Mouse (Mus musculus) midbrain, embryonic 14.5 days (tissue): Measurements from ENCODE around the gene Gm26620. TPM values are rescaled to one million over a fixed set of nuclear protein-coding genes. Genes with fewer than 3 reads are reported as not detected.

Experiments used
- ATAC-seq: fragments of 200-750 bp; cut with Nextera tagmentation; 2 replicates; pipeline ENCODE4 v1.8.0; 2017; ENCODE audit warnings: moderate number of reproducible peaks, moderate library complexity; ENCODE audit not compliant: low FRiP score, low TSS enrichment
- DNase-seq: peaks from one replicate; pipeline ENCODE4 v3.0.0-alpha.2; 2015
- H3K27ac ChIP-seq: fragments of 300-500 bp; sonication (generic); replicated peaks from 2 replicates; pipeline ENCODE4 v1.5.1; 2014; ENCODE audit warnings: mild to moderate bottlenecking, low read depth, low read length, moderate library complexity
- H3K27me3 ChIP-seq: fragments of 300-500 bp; sonication (generic); 2 replicates; pipeline ENCODE4 v1.6.1; 2014; ENCODE audit warnings: low read length, control low read depth, mixed read lengths; ENCODE audit not compliant: control insufficient read depth, insufficient read depth
- H3K36me3 ChIP-seq: fragments of 300-500 bp; sonication (generic); 2 replicates; pipeline ENCODE4 v1.6.1; 2014; ENCODE audit warnings: low read length, control low read depth; ENCODE audit not compliant: control insufficient read depth, insufficient read depth
- H3K4me1 ChIP-seq: fragments of 300-500 bp; sonication (generic); 2 replicates; pipeline ENCODE4 v1.6.1; 2014; ENCODE audit warnings: mild to moderate bottlenecking, antibody characterized with exemption, low read length, control low read depth; ENCODE audit not compliant: control insufficient read depth, insufficient read depth
- H3K4me2 ChIP-seq: fragments of 300-500 bp; sonication (generic); 2 replicates; pipeline ENCODE4 v1.6.1; 2014; ENCODE audit warnings: mild to moderate bottlenecking, low read length, moderate library complexity
- H3K4me3 ChIP-seq: fragments of 300-500 bp; sonication (generic); replicated peaks from 2 replicates; pipeline ENCODE4 v1.5.1; 2014; ENCODE audit warnings: low read depth, low read length
- H3K9ac ChIP-seq: fragments of 300-500 bp; sonication (generic); replicated peaks from 2 replicates; pipeline ENCODE4 v1.6.1; 2014; ENCODE audit warnings: mild to moderate bottlenecking, low read length, moderate library complexity
- H3K9me3 ChIP-seq: fragments of 300-500 bp; sonication (generic); 2 replicates; pipeline ENCODE4 v1.6.1; 2016; ENCODE audit warnings: low read length, control low read depth, mixed read lengths; ENCODE audit not compliant: control insufficient read depth
- WGBS: fragments of 180-500 bp; shearing (Covaris S2); extraction: QIAGEN DNeasy Blood & Tissue Kit; methylation state at CpG from one replicate; pipeline ENCODE4 v1.1.7; 2014; 5-methylcytosine and 5-hydroxymethylcytosine counted together
- polyA plus RNA-seq: library from polyadenylated mRNA; unstranded; fragments of >200 nt; fragmentation: Nextera tagmentation; extraction: Ambion mirVana; gene quantifications from 2 replicates; pipeline ENCODE4 v1.2.1, GENCODE M21; 2014

The Gm26620 gene
- polyA plus RNA-seq, 1 experiment from 2014 or later = 0.95 TPM

GRCm38 (mm10) chr1:170900799-170901467, 16.1 kb downstream of the Gm26620 start:
- no peak overlapping the region for H3K9ac ChIP-seq
- no peaks in the 10 kb centered on the region for H3K4me1 ChIP-seq
- H3K27me3 ChIP-seq = peaks cover 1% of the 10 kb centered on the region; the same call in 1 of the 2 replicates
- H3K4me3 ChIP-seq = no peak overlapping the region
- ATAC-seq (no peak; the same call in 1 of the 2 replicates), DNase-seq (peak; percentile 88)
- no peak overlapping the region for H3K27ac ChIP-seq
- H3K4me2 ChIP-seq = no peak overlapping the region
- no peaks in the 10 kb centered on the region for H3K36me3 ChIP-seq
- 37% methylated on average over 10 of the region's 10 CpGs for WGBS
- H3K9me3 ChIP-seq = no peaks in the 10 kb centered on the region

DNA sequence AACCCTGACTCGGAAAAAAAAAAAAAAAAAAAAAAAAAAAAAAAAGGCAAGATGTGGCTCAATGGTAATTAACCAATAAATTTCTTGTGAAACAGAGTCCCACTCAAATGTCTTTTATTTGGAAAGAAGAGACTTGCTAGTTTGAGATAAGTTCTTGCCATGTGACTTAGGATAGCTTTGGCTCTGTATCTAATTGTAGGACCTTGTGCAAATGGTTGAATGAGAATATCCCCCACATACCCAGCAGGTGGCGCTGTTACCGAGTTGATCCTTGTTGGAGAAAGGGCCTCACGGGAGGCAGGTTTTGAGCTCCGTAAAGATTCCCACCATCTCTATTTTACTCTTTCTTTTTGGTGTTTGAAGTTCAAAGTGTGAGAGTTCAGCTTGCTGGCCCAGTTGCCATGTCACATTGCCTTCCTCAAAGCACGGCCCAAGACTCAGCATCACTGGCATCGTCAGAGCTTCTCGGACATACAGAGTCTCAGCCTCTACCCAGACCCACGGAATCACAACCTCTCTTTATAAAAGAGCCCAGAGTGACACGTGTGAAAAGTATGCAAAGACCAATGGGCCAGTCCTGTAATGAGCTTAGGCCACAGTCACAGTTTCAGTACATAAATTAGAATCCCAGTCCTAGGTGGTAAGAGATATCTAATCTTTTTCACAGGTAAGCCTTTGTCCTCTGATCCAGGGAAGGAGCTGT, 16.8 kb downstream of the Gm26620 start:
- H3K4me2 ChIP-seq = peak overlapping the region; percentile 32; the same call in 1 of the 2 replicates
- H3K27ac ChIP-seq = no peak overlapping the region
- no peaks in the 10 kb centered on the region for H3K4me1 ChIP-seq
- peak overlapping the region; percentile 17; the same call in 1 of the 2 replicates for H3K4me3 ChIP-seq
- WGBS = 29% methylated on average over 10 of the region's 10 CpGs
- ATAC-seq (peak; percentile 34; the same call in 1 of the 2 replicates), DNase-seq (peak; percentile 91)
- H3K9me3 ChIP-seq = no peaks in the 10 kb centered on the region
- no peaks in the 10 kb centered on the region for H3K36me3 ChIP-seq
- peaks cover 6% of the 10 kb centered on the region; the same call in 1 of the 2 replicates for H3K27me3 ChIP-seq
- H3K9ac ChIP-seq = no peak overlapping the region

DNA sequence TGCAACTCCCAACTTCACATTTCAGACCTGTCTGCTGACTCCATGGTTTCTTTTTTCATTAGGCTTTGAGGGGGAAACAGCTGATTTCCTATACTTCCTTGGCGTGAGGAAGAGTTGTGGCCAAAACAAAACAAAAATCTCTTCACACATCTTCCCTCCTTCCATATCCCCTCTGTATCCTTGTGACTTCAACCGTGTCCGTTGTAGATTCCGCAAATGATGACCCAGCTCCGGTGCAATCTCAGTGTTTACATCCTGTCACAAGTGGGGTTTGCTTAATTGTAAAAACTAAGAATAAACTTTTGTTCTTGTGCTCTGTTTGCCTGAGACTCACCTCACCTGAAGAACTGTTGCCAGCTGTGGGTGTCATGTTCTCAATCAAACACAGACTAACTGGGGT, 18.6 kb downstream of the Gm26620 start:
- Histone ChIP-seq H3K27me3 (peaks cover 23% of the 10 kb centered on the region), H3K4me3 (no peak overlapping the region), H3K27ac (no peak overlapping the region), H3K9me3 (no peaks in the 10 kb centered on the region), H3K9ac (no peak overlapping the region), H3K4me2 (no peak overlapping the region), H3K36me3 (no peaks in the 10 kb centered on the region), H3K4me1 (peaks cover 2% of the 10 kb centered on the region; the same call in 1 of the 2 replicates)
- DNase-seq = no peak
- WGBS = 80% methylated on average over 5 of the region's 5 CpGs
- ATAC-seq = no peak

DNA sequence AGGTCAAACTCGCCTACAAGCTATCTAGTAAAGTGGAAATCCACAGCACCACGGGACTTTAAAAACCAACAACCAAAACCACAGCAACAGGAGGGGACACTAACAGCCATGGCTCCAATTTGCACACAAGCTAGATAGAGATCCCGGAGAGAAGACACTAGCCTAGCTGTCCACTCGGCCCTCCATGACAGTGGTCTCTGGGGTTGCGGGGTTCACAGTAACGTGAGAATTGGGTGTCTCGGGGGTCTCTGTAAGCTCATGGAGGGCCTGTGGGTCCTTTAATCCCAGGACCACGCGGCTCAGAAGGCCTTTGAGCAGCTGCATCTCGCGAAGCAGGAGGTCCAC, 22.2 kb downstream of the Gm26620 start:
- 19% methylated on average over 11 of the region's 11 CpGs for WGBS
- H3K9ac ChIP-seq = peak overlapping the region; percentile 59
- no peaks in the 10 kb centered on the region for H3K9me3 ChIP-seq
- H3K27me3 ChIP-seq = peaks cover 32% of the 10 kb centered on the region
- H3K4me3 ChIP-seq = peak overlapping the region; percentile 60
- DNase-seq (peak; percentile 23), ATAC-seq (0 out of 2 replicates have a peak, but pooled peaks have one; percentile 19)
- H3K4me1 ChIP-seq = peaks cover 4% of the 10 kb centered on the region; the same call in 1 of the 2 replicates
- H3K36me3 ChIP-seq = no peaks in the 10 kb centered on the region
- no peak overlapping the region; the same call in 1 of the 2 replicates for H3K27ac ChIP-seq
- H3K4me2 ChIP-seq = peak overlapping the region; percentile 83

DNA sequence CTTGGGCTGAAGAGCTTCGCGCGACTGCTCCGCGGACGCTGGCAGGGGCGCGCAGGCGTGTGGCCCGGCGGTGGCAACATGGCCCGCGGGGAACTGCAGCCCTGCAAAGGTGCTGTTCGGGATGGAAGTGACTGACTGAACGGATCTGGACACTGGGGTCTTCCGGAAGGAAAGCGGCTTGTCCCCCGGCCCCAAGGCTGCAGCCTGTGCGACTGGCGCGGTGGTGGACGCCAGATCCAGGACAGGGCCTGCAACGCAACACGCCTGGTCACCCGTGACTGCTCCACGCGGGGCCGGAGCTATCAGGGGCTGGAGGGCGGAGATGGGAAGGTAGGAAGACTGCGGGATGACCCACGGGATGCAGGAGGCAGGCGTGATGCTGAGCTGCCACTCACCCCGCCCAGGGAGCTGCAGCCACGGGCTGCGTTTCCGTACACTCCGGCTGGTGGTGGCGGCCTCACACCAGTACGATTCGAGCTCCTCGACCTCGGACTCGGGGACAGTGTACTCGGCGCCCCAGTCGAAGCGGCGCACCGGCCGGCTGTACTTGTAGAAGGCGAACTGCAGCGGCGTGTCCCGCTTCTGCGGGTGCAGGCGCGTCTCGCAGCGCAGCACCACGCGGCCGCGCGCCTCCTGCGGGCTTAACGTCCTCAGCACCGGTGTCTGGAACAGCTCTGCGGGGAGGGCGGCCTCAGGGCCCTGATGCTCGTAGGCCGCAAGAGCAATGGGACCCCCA, 22.8 kb downstream of the Gm26620 start:
- Histone ChIP-seq H3K36me3 (no peaks in the 10 kb centered on the region), H3K27ac (no peak overlapping the region; the same call in 1 of the 2 replicates), H3K27me3 (peaks cover 32% of the 10 kb centered on the region), H3K4me1 (peaks cover 4% of the 10 kb centered on the region; the same call in 1 of the 2 replicates), H3K4me2 (peak overlapping the region; percentile 83), H3K9me3 (no peaks in the 10 kb centered on the region), H3K4me3 (peak overlapping the region; percentile 60), H3K9ac (peak overlapping the region; percentile 59)
- DNase-seq = peak; percentile 81
- WGBS = under 1% methylated on average over 67 of the region's 71 CpGs
- peak; percentile 72 for ATAC-seq

GRCm38 (mm10) chr1:170908341-170908740, 23.5 kb downstream of the Gm26620 start:
- peak; percentile 61; the same call in 1 of the 2 replicates for ATAC-seq
- no peaks in the 10 kb centered on the region for H3K9me3 ChIP-seq
- peak overlapping the region; percentile 83 for H3K4me2 ChIP-seq
- H3K4me1 ChIP-seq = peaks cover 4% of the 10 kb centered on the region; the same call in 1 of the 2 replicates
- H3K27ac ChIP-seq = no peak overlapping the region
- H3K27me3 ChIP-seq = peaks cover 32% of the 10 kb centered on the region
- peak; percentile 54 for DNase-seq
- H3K9ac ChIP-seq = peak overlapping the region; percentile 59; the same call in 1 of the 2 replicates
- peak overlapping the region; percentile 60 for H3K4me3 ChIP-seq
- no peaks in the 10 kb centered on the region for H3K36me3 ChIP-seq
- 3% methylated on average over 21 of the region's 21 CpGs for WGBS

DNA sequence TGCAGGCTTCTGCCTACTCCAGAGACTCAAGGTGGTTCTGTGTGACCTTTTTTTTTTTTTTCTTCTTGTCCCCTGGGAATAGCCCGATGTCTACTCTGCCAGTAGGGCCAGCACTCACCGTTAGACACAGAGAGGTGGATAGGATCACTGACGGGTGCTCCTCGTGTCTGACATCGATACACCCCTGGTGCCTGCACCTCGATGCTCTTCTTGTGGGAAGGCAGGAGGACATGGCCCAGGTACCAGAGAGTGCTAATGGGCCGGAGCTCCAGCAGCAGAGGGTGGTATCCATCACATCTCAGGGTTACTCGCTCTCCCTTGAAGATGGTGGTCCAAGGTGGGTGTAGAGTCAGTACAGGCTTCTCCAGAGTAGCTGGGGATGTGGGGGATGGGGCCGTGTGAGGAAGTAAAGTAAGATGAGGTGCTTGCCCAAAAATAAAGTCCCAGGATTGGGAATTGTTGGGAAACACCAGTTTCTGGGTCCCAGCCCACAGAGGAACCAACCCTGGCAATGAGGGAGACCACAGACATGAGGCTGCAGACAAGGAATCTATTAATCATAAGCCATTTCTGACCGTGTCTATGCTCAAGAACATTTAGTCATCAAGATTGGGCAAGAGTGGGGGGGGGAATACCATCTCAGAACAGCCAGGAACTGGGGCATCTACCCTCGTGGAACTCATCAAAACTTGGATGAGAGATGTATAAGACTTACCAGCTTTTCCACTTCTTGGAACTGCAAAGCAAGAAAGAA, 27.2 kb downstream of the Gm26620 start:
- ATAC-seq (no peak), DNase-seq (no peak)
- H3K9ac ChIP-seq = no peak overlapping the region
- H3K4me1 ChIP-seq = peaks cover 4% of the 10 kb centered on the region; the same call in 1 of the 2 replicates
- no peak overlapping the region for H3K4me2 ChIP-seq
- no peak overlapping the region for H3K4me3 ChIP-seq
- no peaks in the 10 kb centered on the region for H3K9me3 ChIP-seq
- peaks cover 23% of the 10 kb centered on the region for H3K27me3 ChIP-seq
- WGBS = 83% methylated on average over 11 of the region's 11 CpGs
- H3K36me3 ChIP-seq = no peaks in the 10 kb centered on the region
- H3K27ac ChIP-seq = no peak overlapping the region
